Mouse (Mus musculus) kidney, adult 2 months (tissue): ENCODE measurements around the gene Arid4a.

Source experiments
- CTCF ChIP-seq: fragments of 200-500 bp; conservative IDR thresholded peaks from 2 replicates; pipeline ENCODE4 v1.5.1; 2011; ENCODE audit warnings: low read depth, mild to moderate bottlenecking, control low read depth, low read length, moderate library complexity, mixed read lengths; ENCODE audit not compliant: insufficient read depth, insufficient read length
- POLR2A ChIP-seq: fragments of 200-500 bp; IDR thresholded peaks from one replicate; pipeline ENCODE4 v1.6.1; 2011; ENCODE audit warnings: low read depth, low read length, control low read depth

DNA sequence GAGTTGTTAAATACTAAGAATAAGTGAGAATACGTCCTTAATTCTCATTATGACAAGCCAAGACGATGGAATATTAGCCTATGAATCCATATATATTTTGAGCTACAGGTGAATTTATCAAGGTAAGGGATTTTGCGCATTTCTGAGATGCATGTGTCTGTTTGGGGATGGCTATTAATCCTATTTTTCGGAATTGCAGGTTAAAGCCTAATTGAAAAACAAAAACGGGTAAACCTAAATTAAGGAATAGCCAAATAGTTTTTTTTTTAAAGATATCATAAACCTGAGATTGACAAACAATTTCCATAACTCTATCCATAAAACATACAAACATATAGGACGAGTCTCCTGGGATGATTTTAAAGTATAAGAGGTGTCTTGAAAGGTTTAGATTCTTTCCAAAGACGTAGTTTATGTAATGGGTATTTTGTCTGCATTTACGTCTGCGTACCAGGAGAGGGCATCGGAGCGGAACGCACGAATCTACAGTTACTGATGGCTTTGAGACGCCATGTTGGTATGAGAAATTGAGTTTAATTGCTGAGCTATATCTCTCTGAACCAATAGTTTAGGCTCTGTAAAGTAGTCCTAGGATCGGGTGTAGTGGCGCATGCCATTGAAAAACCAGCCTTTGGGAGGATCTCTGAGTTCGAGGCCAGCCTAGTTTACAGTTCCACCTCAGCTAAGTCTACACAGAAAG is 46.2 kb upstream of the Arid4a start:
- TF ChIP-seq CTCF, result peak; percentile 75
- no peak for TF ChIP-seq POLR2A
